Mouse (Mus musculus) hindbrain, embryonic 12.5 days (tissue): ENCODE measurements at regions not wholly inside any gene's neighbourhood (a gene's known extent, or its start where the extent isn't known, plus 50 kb on each side); places are given as distances from the start of the nearest gene placed in this dataset.
A peak's percentile ranks its signal among the peaks of the same experiment; 100 is the strongest.

ENCODE experiments used
- ATAC-seq: fragments of 200-750 bp; cut with Nextera tagmentation; 2 replicates; pipeline ENCODE4 v1.8.0; 2017; ENCODE audit warnings: moderate TSS enrichment; ENCODE audit not compliant: low FRiP score
- H3K27ac ChIP-seq: fragments of 300-500 bp; sonication (generic); 2 replicates; pipeline ENCODE4 v1.5.1; 2016; ENCODE audit warnings: mild to moderate bottlenecking
- H3K27me3 ChIP-seq: fragments of 300-500 bp; sonication (generic); 2 replicates; pipeline ENCODE4 v1.6.1; 2016; ENCODE audit warnings: mild to moderate bottlenecking
- H3K36me3 ChIP-seq: fragments of 300-500 bp; sonication (generic); 2 replicates; pipeline ENCODE4 v1.6.1; 2016; ENCODE audit warnings: mild to moderate bottlenecking
- H3K4me1 ChIP-seq: fragments of 300-500 bp; sonication (generic); 2 replicates; pipeline ENCODE4 v1.6.1; 2016
- H3K4me2 ChIP-seq: fragments of 300-500 bp; sonication (generic); replicated peaks from 2 replicates; pipeline ENCODE4 v1.6.1; 2016; ENCODE audit warnings: mild to moderate bottlenecking
- H3K4me3 ChIP-seq: fragments of 300-500 bp; sonication (generic); 2 replicates; pipeline ENCODE4 v1.5.1; 2016; ENCODE audit warnings: mild to moderate bottlenecking
- H3K9ac ChIP-seq: fragments of 300-500 bp; sonication (generic); 2 replicates; pipeline ENCODE4 v1.6.1; 2016; ENCODE audit warnings: mild to moderate bottlenecking, moderate library complexity
- H3K9me3 ChIP-seq: fragments of 300-500 bp; sonication (generic); replicated peaks from 2 replicates; pipeline ENCODE4 v1.6.1; 2016; ENCODE audit warnings: mild to moderate bottlenecking
- WGBS: fragments of 180-500 bp; shearing (Covaris S2); methylation state at CpG from one replicate; pipeline ENCODE4 v1.1.7; 2016; 5-methylcytosine and 5-hydroxymethylcytosine counted together

DNA sequence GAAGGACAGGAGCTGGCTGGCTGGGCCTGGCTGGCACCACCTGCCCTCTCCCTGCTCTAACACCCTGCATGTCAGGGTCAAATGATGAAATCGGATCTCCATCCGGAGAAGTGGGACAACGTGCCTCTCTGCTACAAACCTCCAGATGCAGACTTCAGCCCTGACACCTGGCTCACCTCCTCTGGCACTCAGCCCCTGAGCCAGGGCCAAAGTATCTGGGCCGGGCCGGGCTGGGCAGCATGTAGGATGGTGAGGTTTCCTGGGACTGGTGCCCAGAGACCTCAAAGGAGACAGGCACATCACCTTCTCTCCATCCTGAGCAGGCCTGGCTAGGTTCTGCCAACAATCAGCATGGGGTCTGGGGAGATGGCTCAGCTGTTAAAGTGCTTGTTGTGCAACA, 113.5 kb downstream of the Tfcp2l1 start:
- Histone ChIP-seq H3K4me3 (no peak overlapping the region), H3K36me3 (no peaks in the 10 kb centered on the region), H3K27me3 (no peaks in the 10 kb centered on the region), H3K9ac (no peak overlapping the region), H3K9me3 (0 out of 2 replicates have a peak, but pooled peaks cover 7% of the 10 kb centered on the region), H3K27ac (no peak overlapping the region), H3K4me1 (no peaks in the 10 kb centered on the region), H3K4me2 (no peak overlapping the region)
- 87% methylated on average over 5 of the region's 5 CpGs for WGBS
- ATAC-seq, result no peak

DNA sequence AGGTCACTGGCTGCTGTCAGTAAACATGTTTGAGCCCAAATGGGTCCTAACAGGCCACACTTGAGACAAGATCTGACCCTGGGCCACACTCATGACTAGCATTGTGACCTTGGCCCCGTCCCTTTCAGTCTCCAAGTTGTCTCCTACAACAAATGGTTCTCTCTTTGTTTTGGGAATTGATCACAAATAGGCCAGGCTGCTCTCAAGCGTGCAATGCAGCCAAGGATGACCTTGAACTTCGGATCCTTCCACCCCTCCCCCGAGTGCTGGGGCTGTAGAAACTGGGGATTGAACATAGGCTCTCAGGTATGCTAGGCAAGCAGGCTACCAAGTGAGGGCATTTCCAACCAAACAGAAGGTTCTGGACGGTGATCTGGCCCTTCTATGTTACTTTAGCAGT, 120.5 kb downstream of the Tfcp2l1 start:
- Histone ChIP-seq H3K27ac (no peak overlapping the region), H3K4me2 (no peak overlapping the region), H3K4me3 (no peak overlapping the region), H3K9me3 (0 out of 2 replicates have a peak, but pooled peaks cover 2% of the 10 kb centered on the region), H3K36me3 (no peaks in the 10 kb centered on the region), H3K9ac (no peak overlapping the region), H3K27me3 (no peaks in the 10 kb centered on the region), H3K4me1 (no peaks in the 10 kb centered on the region)
- no peak for ATAC-seq
- 58% methylated on average over 5 of the region's 5 CpGs for WGBS

- ATAC-seq, result no peak
- no peak overlapping the region for H3K9ac ChIP-seq
- WGBS, result 88% methylated on average over 3 of the region's 3 CpGs
Measured at GRCm38 (mm10) chr1:118752869-118753268, 125.1 kb downstream of the Tfcp2l1 start.

GRCm38 (mm10) chr1:118756171-118756865, 128.6 kb downstream of the Tfcp2l1 start:
- Histone ChIP-seq H3K9ac (no peak overlapping the region), H3K9me3 (no peaks in the 10 kb centered on the region), H3K27me3 (no peaks in the 10 kb centered on the region), H3K27ac (no peak overlapping the region), H3K4me2 (no peak overlapping the region), H3K36me3 (no peaks in the 10 kb centered on the region), H3K4me3 (no peak overlapping the region), H3K4me1 (no peaks in the 10 kb centered on the region)
- 55% methylated on average over 9 of the region's 9 CpGs for WGBS
- no peak for ATAC-seq

More at GRCm38 (mm10) chr1:118752869-118753268, 125.1 kb downstream of the Tfcp2l1 start:
- no peaks in the 10 kb centered on the region for H3K27me3 ChIP-seq
- no peaks in the 10 kb centered on the region for H3K9me3 ChIP-seq
- H3K4me3 ChIP-seq, result no peak overlapping the region
- no peaks in the 10 kb centered on the region for H3K4me1 ChIP-seq
- H3K27ac ChIP-seq, result no peak overlapping the region
- H3K4me2 ChIP-seq, result no peak overlapping the region
- no peaks in the 10 kb centered on the region for H3K36me3 ChIP-seq

- Histone ChIP-seq H3K4me2 (no peak overlapping the region), H3K27me3 (no peaks in the 10 kb centered on the region), H3K27ac (no peak overlapping the region), H3K4me1 (no peaks in the 10 kb centered on the region), H3K4me3 (no peak overlapping the region), H3K36me3 (no peaks in the 10 kb centered on the region), H3K9me3 (no peaks in the 10 kb centered on the region), H3K9ac (no peak overlapping the region)
- WGBS, result 82% methylated on average over 3 of the region's 4 CpGs
- no peak for ATAC-seq
Measured at GRCm38 (mm10) chr1:118757340-118758030, 129.7 kb downstream of the Tfcp2l1 start.

GRCm38 (mm10) chr1:118758031-118758400, 130.3 kb downstream of the Tfcp2l1 start:
- Histone ChIP-seq H3K9me3 (no peaks in the 10 kb centered on the region), H3K4me2 (no peak overlapping the region), H3K4me3 (no peak overlapping the region), H3K36me3 (no peaks in the 10 kb centered on the region), H3K4me1 (no peaks in the 10 kb centered on the region), H3K27me3 (no peaks in the 10 kb centered on the region), H3K9ac (no peak overlapping the region), H3K27ac (no peak overlapping the region)
- 73% methylated on average over 4 of the region's 4 CpGs for WGBS
- ATAC-seq, result no peak

GRCm38 (mm10) chr1:118759141-118759932, 131.6 kb downstream of the Tfcp2l1 start:
- Histone ChIP-seq H3K27ac (no peak overlapping the region), H3K9me3 (no peaks in the 10 kb centered on the region), H3K4me1 (no peaks in the 10 kb centered on the region), H3K4me2 (no peak overlapping the region), H3K36me3 (no peaks in the 10 kb centered on the region), H3K27me3 (no peaks in the 10 kb centered on the region), H3K4me3 (no peak overlapping the region), H3K9ac (no peak overlapping the region)
- 28% methylated on average over 7 of the region's 7 CpGs for whole genome bisulfite sequencing
- ATAC-seq, result peak; percentile 81

DNA sequence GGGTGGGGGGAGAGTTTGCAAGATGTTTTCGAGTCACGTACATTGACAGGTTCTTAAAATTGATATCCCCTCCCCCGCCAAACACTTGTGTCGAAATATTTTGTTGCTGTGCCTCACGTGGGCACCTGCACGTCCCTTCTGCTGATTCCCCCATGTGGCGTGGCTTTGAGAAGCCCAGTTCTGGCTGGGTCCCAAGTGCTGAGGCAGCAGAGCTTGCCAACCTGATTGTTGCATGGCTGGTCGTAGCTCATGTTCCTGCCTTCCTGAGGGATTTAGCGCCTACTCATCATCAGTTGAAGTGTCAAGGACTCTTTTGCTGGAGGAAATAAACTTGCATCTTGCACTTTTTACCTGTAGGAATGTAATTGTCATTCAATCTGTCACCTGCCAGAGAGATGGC, 137.8 kb downstream of the Tfcp2l1 start:
- Histone ChIP-seq H3K4me2 (no peak overlapping the region), H3K4me3 (no peak overlapping the region), H3K27ac (no peak overlapping the region), H3K36me3 (no peaks in the 10 kb centered on the region), H3K4me1 (no peaks in the 10 kb centered on the region), H3K9ac (no peak overlapping the region), H3K27me3 (no peaks in the 10 kb centered on the region), H3K9me3 (no peaks in the 10 kb centered on the region)
- 72% methylated on average over 9 of the region's 9 CpGs for WGBS
- no peak for ATAC-seq

DNA sequence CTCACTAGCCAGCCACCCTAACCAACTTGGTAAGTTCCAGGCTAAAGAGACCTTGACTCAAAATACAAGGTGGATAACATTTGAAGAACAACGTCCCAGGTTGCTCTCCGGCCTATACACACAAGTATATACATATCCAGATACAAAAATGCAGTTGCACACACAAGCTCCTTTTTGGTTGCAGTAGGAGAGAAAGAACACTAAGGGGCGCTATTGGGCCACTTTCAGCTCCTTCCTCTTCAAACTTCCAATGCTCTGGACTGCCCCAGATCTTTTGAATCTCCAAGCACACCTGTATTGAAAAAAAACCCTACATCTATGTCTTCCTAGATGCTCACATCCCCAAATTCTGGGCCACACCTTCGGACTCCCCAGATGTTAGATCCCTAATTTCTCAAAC, 141.1 kb downstream of the Tfcp2l1 start:
- Histone ChIP-seq H3K36me3 (no peaks in the 10 kb centered on the region), H3K27ac (no peak overlapping the region), H3K4me2 (no peak overlapping the region), H3K4me3 (no peak overlapping the region), H3K9ac (no peak overlapping the region), H3K4me1 (no peaks in the 10 kb centered on the region), H3K27me3 (no peaks in the 10 kb centered on the region; the same call in 1 of the 2 replicates), H3K9me3 (no peaks in the 10 kb centered on the region)
- 25% methylated on average over 4 of the region's 4 CpGs for WGBS
- ATAC-seq, result no peak

DNA sequence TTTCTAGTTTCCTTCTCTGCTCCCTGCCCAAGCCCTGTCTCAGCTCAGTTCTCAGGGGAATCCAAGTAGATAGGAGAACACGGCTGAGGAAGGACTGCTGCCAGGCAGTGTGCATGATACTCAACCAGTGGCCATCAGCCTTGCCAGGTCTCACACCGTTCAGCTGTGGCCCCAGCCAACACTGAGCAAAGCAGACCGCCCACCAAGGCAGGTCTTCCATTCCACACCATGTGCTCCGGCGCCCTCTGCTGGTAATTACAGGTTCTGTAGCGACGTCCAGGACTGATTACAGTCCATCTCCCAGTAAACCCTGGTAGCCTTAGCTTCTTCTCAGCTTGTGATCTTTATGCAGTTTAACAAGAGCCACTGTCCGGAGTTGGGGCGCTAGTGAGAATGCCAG, 144.5 kb downstream of the Tfcp2l1 start:
- WGBS, result 15% methylated on average over 9 of the region's 9 CpGs
- Histone ChIP-seq H3K27ac (no peak overlapping the region), H3K36me3 (no peaks in the 10 kb centered on the region), H3K4me3 (no peak overlapping the region), H3K4me2 (no peak overlapping the region), H3K4me1 (peaks cover 15% of the 10 kb centered on the region), H3K9ac (no peak overlapping the region), H3K27me3 (no peaks in the 10 kb centered on the region; the same call in none of the 2 replicates), H3K9me3 (no peaks in the 10 kb centered on the region)
- ATAC-seq, result no peak

- H3K27me3 ChIP-seq, result peaks cover 3% of the 10 kb centered on the region
- peak; percentile 94 for ATAC-seq
Measured at GRCm38 (mm10) chr1:118776594-118777441, 149.1 kb downstream of the Tfcp2l1 start.

More at GRCm38 (mm10) chr1:118776594-118777441, 149.1 kb downstream of the Tfcp2l1 start:
- WGBS, result 31% methylated on average over 10 of the region's 10 CpGs
- Histone ChIP-seq H3K4me2 (0 out of 2 replicates have a peak overlapping the region, but pooled peaks have one; percentile 8), H3K4me1 (peaks cover 15% of the 10 kb centered on the region), H3K27ac (peak overlapping the region; percentile 68), H3K9me3 (no peaks in the 10 kb centered on the region), H3K4me3 (no peak overlapping the region), H3K9ac (no peak overlapping the region), H3K36me3 (no peaks in the 10 kb centered on the region)
